Mouse (Mus musculus): ENCODE results near the gene Igfl3. TPM values are rescaled to one million over a fixed set of nuclear protein-coding genes. Genes with fewer than 3 reads are reported as not detected.

The Igfl3 gene
- polyA plus RNA-seq (2014; fragmentation: Illumina TruSeq; extraction: RNeasy Lipid Tissue Mini Kit (QIAGEN cat#74804); ENCODE audit: low replicate concordance), result not detected

DNA sequence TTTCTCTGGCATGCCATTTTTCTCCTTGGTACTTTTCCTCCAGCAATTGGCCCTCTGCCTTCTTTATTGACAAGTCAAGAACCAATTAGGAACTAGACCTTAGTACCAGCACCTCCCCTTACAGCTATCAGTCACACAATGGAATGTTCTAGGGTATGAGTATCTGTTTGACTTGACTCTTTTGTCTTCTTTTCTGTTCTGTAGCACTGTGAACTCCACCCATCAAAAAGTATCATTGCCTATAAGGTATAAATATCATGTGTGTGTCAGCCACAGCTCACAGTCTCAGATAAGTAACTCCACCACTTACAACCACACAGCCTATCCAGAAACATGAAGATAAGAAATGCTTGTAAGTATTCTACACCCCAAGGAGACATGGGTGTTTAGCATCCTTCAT, at the start of gene Igfl3:
Igfl3 (plus strand) TSS at position 301 of the 400 bp plus-strand sequence.

Other genes starting within 250 kb of the Igfl3 start
- gene Ceacam11, start 204.4 kb upstream of the Igfl3 start, polyA plus RNA-seq (2014; fragmentation: Illumina TruSeq; extraction: RNeasy Lipid Tissue Mini Kit (QIAGEN cat#74804); ENCODE audit: low replicate concordance), result not detected
- not detected for gene Ceacam13, start 166.6 kb upstream of the Igfl3 start, polyA plus RNA-seq (2014; fragmentation: Illumina TruSeq; extraction: RNeasy Lipid Tissue Mini Kit (QIAGEN cat#74804); ENCODE audit: low replicate concordance)
- gene Ceacam12, start 110.6 kb upstream of the Igfl3 start, polyA plus RNA-seq (2014; fragmentation: Illumina TruSeq; extraction: RNeasy Lipid Tissue Mini Kit (QIAGEN cat#74804); ENCODE audit: low replicate concordance), result not detected
- 0.33 TPM for gene Mill1, start 68.9 kb downstream of the Igfl3 start, polyA plus RNA-seq (2014; fragmentation: Illumina TruSeq; extraction: RNeasy Lipid Tissue Mini Kit (QIAGEN cat#74804); ENCODE audit: low replicate concordance)
- not detected for gene Psg18, start 178.5 kb downstream of the Igfl3 start, polyA plus RNA-seq (2014; fragmentation: Illumina TruSeq; extraction: RNeasy Lipid Tissue Mini Kit (QIAGEN cat#74804); ENCODE audit: low replicate concordance)

Data from small intestine, adult 10 weeks (tissue).